Mouse (Mus musculus) fat pad, adult 2 months (tissue): ENCODE measurements around the gene Mef2b.
"Not testable (repeated sequence)": the region's sequence is repeated elsewhere in the genome, so short reads cannot be mapped to it uniquely, and the experiment has no call there.

Experiments
- DNase-seq: peaks from one replicate; pipeline ENCODE4 v3.0.0-alpha.2; 2011; ENCODE audit warnings: low read depth, low spot score; ENCODE audit errors: extremely low read depth

Gene Mef2b

DNA sequence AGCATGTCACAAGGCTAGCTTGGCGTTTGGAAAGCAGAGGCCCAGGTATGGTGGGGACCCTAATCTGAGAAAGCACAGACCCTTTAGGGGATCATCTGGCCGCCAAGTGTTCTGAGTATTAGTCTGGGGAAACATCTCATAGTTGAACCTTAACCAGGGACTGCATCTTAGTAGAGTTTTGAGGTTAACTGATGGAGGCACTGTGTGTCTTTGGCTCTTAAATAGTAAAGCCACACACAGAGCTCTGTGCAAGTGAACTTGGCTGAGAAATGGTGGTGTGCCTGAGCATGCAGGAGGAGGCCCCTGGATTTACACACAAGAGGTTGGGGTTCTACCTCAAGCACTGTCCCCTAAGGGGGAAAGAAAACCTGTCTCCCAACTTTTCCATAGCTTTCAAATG is 38.7 kb downstream of the Mef2b start:
- DNase-seq, result no peak

- no peak for DNase-seq
Measured at GRCm38 (mm10) chr8:70179082-70179481, 39.6 kb downstream of the Mef2b start.

DNA sequence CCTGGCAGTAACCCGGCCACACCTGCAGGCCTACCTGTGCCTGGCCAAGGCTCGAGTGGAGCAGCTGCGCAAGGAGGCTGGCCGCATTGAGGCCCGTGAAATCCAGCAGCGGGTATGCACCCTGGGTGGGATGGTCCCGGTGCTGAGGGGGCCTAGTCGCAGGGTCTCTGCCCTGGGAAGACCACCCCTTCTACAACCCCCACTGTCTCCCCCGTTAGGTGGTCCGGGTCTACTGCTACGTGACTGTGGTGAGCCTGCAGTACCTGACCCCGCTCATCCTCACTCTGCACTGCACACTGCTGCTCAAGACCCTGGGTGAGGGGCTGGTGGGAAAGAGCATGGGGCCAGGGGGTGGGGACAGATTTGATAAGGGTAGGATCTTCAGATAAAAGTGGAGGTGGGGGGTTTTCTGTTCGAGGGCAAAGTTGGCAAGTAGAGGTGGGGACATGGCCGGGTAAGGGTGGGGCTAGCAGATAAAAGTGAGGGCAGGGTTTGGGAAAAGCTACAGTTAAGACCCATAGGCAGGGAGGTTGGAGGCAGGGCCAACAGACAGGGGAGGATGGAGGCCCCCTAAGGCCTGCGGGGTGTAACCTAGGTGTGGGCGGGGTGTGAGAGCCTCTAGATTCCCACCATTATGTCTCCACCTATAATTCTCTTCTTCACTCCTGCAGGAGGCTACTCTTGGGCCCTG is 41.8 kb downstream of the Mef2b start:
- DNase-seq, result no peak

DNA sequence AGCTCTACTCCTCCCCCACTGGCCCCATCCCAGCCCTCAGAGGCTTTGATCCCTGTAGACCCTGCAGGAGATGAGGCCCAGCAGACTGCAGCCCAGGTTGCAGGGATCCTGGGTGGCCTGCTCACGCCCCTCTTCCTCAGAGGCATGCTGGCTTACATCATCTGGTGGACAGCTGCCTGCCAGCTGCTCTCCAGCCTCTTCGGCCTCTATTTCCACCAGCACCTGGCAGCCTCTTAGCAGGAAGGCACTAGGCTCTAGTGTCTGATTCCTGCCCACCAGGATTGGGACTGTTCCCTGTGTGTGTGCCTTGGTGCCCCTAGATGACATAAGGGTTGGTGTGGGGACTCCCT is 42.4 kb downstream of the Mef2b start:
- DNase-seq, result no peak

DNA sequence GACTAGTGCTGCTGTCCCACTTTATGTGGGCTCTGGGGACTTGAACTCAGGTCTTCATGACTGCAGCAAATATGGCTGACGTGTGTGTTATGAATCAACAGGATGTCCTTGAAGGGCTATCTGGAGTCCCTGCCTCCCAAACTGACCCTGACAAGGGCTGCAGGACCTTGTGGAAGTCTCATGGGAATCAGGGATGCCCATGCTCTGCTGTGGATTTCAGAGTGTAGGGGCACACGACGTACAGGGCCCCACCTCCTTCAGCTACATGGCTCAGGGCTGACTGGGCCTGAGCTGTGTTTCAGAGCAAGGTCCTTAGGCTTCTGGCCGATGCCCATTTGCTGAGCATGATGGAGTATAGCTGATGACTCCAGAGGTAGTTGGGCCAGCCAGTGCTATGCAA is 43.7 kb downstream of the Mef2b start:
- DNase-seq, result no peak

DNA sequence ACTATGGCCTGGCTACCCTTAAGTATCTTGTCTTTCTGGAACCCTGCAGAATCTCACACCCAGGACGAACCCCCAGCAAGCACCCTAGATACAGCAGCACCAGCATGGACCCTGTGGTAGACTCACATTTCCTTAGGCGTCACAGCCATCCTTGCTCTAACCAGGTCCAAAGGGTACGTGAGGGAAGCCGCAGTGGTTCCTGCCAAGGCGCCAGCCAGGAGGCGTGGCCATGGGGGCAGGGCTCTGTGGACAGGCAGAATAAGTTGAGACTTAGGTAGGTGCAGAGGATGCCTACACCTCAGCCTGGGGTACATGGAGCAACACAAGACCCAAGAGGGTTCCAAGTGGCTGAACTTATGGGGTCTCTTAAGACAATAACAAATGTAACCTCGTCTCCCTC is 49.2 kb downstream of the Mef2b start:
- DNase-seq, result no peak

DNA sequence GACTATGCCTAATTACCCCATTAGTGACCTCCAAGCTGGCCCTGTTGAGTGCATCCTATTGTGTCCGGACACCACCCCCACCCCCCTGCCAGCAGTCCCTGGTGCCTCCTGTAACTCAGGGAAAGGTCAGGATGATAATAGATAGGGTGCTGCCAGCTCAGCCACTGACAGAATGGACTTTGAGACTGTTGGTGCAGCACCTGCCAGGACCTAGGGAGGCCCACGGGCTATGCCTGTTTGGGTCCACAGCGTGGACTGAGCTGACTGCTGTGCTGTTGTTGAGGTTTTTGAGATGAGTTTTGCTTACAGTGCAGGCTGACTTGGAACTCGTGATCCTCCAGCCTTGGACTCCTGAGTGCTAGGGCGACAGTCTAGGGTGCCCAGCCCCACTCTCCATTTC is 53.7 kb downstream of the Mef2b start:
- no peak for DNase-seq

GRCm38 (mm10) chr8:70194191-70194590 is 54.7 kb downstream of the Mef2b start:
- no peak for DNase-seq

DNA sequence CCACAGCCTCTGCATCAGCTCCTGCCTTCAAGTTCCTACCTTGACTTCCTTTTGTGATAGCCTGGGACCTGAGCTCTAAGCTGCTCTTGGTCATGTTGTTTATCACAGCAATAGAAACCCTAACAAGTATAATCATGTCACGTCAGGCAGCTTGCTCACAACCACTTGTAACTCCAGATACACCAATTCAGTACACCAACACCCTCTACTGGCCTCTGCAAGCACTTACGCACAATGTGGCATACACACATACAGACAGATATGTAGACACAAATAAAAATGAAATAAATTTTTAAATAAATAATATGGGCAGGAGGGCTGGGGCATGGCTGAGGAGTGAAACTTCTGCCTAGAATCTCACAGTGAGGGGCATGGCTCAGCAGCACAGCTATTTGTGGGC is 56.3 kb downstream of the Mef2b start:
- no peak for DNase-seq

DNA sequence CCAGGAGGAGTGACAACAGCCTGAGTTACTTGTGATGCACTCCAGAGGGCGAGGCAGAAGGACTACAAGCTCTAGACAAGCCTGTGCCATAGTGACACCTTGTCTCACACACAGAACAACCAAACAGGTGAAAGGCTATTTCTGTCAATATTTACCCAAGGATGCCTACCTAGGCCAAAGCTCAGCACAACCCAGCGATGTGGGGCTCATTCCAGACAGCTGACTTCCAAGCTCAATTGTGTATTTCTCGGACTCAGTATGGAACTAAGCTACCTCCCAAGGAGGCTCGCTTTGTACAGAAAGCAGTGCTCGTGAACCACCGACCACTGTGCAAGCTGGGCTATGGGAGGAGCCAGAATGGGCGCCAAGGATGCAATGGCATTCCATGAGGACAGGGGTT is 58.1 kb downstream of the Mef2b start:
- no peak for DNase-seq

DNA sequence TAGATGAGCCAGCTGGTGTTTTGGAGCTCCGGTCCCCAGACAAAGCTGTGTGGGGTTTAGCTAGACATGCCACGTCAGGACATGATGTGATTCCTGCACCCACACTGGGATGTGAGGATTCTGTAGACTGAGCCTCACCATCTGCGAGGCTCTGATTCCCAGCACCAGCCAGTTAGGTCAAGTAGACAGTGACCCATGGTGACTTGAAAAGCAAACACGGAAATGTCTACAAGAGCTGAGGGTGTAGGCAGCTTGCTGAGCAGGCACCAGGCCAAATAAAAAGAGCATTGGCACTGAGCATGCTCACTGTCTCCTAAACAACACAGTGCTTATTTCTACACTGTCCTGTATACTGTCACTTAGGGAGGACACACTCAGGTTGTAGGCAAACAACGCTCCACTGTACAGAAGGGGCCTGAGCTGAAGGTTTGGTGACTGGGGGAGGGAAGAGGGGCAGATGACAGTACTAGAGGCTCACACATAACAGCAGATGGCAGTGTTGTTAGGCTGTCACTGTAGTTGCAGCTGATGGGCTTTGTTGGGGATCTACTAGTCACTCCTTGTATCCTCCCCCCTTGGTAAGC is 60.7 kb downstream of the Mef2b start:
- DNase-seq, result no peak

DNA sequence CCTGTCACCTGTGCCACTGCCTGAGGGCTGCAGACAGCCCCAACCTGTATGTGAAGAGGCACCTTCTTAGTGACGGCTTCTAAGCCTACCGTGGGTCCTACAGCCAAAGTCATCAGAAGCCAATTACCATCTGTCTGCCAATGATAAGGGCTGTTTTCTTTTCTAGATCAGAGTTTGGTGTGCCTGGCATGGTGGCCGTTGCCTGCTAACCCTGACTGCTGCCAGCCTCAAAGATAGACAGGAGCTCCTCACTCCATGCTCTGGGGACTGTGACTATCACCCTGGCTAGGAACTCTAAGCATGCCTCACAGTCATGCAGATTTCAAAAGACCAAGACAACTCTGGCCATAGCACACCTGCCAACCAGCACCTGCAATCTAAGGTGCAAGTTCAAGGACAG is 61.9 kb downstream of the Mef2b start:
- DNase-seq, result no peak

GRCm38 (mm10) chr8:70203072-70203471 is 63.6 kb downstream of the Mef2b start:
- no peak for DNase-seq

- DNase-seq, result no peak
Measured at GRCm38 (mm10) chr8:70204757-70205156, 65.2 kb downstream of the Mef2b start.

DNA sequence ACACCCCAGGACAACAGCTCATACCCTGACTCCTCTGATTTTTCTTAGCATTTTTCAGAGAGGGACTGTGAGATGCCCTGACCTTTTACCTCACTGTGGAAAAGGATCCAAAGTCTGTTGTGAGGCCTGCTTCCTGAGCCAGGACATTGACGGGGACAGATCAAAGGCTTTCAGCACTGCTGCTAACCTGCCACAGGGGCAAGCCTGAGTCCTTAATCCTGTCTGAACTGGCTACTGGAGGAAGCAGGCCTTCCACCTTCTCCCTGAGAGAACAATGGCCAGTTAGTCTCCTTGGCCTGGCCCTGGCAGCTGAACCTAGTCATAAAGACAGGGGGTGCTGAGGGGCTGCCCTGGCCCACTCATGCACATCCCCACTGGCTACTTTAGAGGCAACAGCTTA is 68.6 kb downstream of the Mef2b start:
- no peak for DNase-seq

DNA sequence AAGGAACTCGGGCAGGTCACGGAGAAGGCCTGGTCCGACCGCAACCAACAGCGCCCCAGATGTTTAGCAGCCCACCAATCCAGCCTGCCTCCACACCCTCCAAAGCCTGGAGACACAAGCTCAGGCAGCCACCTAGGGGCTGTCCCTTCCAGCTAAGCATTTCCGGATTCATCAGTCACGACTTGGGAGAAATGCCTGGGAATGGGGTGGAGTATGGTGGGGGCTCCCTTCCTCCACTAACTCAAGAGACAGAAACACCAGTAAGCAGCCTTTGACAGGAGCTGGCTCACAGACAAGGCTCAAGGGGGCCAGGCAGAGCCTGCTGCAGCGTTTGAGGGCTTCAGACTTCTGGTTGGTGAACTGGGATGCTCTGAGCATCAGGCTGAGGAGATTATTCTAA is 71.0 kb downstream of the Mef2b start:
- no peak for DNase-seq

DNA sequence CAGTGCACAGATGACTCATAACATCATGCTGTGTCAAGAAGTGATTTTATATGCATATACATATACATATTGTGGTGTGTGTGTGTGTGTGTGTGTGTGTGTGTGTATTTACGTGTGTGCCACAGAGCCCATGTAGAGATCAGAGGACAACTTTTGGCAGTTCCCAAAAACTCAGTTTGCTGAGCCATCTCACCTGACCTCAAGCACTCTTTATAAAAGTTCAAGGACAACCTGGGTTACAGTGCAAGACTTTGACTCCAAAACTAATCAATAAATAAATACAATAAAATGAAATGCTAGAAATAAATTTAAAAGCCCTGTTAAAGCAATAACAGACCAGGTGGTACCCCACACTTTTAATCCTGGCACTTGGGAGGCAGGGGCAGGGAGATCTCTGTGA is 71.8 kb downstream of the Mef2b start:
- DNase-seq, result no peak

- no peak for DNase-seq
Measured at GRCm38 (mm10) chr8:70211726-70212111, 72.2 kb downstream of the Mef2b start.

DNA sequence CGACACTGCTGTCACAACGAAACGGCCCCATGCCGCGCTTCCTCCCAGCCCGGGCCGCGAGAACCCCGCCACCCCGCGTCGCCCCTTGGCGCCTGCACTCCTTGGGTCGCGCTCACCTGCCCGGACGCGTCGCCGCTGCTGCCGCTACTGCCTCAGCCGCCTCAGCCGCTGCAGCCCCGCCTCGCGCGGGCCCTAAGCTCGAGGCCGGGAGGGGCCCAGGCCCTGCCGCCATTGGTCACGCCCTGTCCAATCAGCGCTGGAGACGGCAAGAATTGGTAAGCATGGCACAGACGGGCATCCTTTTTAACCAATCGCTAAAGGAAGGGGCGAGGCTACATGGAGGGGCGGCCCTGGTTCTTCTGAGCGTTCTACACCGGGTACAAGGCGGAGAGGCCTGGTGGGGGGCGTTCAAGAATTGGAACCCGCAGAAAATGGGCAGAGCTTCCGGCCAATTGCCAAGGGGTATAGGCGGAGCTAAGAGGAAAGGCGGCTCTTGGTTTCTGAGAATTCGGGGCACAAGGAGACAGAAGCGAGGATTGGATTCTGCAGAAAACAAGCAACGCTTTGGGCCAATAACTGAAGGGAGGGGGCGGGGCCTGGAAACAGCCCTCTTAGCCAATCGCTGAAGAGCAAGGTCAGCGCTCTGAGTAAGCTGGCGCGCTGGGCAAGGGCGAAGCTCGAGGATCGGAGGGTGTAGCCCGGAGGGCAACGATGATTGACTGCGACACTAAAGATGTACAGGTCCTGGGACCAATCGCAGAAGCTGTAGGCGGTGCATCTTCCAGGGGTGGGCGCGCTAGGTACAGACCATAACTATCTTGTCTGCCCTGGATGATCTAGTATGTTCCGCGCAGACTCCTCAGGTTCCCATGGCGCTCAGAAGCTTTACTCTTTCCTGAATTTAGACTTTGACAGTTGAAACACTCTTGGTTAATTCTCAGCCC is 72.9 kb downstream of the Mef2b start, which contains the start of gene Slc25a42:
Slc25a42 (minus strand) TSS at position 194 of the 944 bp plus-strand sequence.
- peak; percentile 93 for DNase-seq

DNA sequence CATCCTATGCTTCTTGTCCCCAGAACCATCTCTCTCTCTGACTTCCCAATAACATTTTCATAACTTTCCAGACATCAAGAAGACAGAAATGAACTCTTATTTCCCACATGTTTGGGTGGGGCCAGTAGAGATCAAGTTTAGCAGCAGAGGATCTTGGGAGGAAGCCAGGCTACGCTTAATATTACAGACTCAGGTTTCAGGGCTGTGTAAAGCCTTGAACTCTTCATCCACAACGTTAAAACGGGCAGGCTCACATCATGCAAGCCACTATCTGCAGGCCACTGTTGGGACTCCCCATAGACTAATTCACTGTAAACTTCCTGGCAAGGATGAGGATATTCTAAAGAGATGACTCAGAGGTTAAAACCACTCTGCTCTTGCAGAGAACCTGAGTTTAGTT is 74.9 kb downstream of the Mef2b start:
- DNase-seq, result no peak

DNA sequence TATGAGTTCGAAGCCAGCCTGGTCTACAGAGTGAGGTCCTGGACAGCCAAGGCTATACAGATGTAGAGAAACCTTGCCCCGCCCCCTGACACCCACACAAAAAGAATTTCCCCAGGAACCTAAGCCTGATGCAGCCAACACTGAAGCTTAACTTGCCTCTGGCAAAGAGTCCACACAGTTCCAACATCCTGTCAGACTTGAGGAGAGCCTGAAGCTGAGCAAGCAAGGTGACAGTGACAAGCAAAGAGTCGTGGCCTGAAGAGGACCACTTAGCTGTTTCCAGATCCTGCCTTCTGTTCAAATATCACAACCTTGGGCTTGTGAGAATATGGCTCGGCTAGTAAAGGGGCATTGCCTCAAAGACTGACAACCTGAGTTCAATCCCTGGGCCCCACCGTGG is 75.6 kb downstream of the Mef2b start:
- DNase-seq, result no peak

- DNase-seq, result not testable (repeated sequence)
Measured at GRCm38 (mm10) chr8:70216161-70216560, 76.7 kb downstream of the Mef2b start.
